Mouse (Mus musculus) brain, embryonic 14.5 days (tissue): Measurements from ENCODE around the gene Pou3f3.

Source experiments
- CTCF ChIP-seq: fragments of 200-500 bp; IDR thresholded peaks from 2 replicates; pipeline ENCODE4 v1.5.1; 2012; ENCODE audit warnings: inconsistent platforms, mild to moderate bottlenecking, moderate library complexity, borderline replicate concordance; ENCODE audit not compliant: insufficient read depth, insufficient read length; ENCODE audit errors: extremely low read depth
- POLR2A ChIP-seq: fragments of 200-500 bp; IDR thresholded peaks from 2 replicates; pipeline ENCODE4 v1.6.1; 2012; ENCODE audit warnings: mild to moderate bottlenecking, inconsistent platforms, borderline replicate concordance; ENCODE audit not compliant: poor library complexity, insufficient read depth, insufficient read length, severe bottlenecking; ENCODE audit errors: extremely low read depth

DNA sequence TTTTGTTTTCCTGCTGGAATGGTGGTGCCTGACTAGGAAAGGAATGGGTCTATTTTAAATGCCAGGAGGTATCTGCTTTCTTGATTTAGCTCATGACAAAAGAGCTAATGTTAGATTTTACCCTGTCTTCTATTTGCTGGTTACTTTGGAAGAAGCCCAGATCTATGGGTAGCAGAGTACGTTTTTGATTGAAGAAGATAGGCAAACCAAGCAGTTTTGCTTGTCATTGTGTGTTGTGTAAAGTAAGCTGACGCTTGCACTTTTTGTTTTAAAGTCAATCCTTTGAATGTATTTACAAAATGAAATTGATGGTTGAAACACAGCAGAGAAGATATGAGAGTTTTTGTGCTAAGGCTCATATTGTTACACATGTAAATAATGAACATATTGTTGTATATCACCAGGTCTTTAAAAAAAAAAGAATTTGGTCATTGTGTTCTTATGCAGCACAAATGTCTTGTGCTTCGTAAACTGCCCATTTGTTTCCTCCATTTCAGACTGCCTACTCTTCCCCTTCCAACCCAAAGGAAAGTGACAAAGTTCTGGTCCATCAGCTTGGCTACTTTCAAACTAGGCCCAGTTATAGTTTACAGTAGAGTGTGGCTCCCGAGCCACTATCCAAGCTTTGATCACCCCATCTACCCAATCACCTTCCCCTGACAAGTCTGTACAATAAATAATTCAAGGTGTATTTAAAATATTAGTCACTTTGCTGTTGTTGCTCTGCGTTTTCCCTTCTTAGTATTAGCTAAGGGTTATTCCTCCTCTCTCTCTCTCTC is 6.5 kb downstream of the Pou3f3 start:
- no peak for TF ChIP-seq CTCF
- TF ChIP-seq POLR2A: no peak
